Mouse (Mus musculus) adrenal gland, adult (tissue): ENCODE results near the gene Ndfip2.
A peak's percentile ranks its signal among the peaks of the same experiment; 100 is the strongest.

ENCODE experiments used
- DNase-seq, 2 experiments: peaks; one replicate each; pipeline ENCODE4 v3.0.0; 2022 to 2023; ENCODE audit warnings: low spot score in 1 of 2; ENCODE audit not compliant: inconsistent age in 2 of 2

Ndfip2 gene

DNA sequence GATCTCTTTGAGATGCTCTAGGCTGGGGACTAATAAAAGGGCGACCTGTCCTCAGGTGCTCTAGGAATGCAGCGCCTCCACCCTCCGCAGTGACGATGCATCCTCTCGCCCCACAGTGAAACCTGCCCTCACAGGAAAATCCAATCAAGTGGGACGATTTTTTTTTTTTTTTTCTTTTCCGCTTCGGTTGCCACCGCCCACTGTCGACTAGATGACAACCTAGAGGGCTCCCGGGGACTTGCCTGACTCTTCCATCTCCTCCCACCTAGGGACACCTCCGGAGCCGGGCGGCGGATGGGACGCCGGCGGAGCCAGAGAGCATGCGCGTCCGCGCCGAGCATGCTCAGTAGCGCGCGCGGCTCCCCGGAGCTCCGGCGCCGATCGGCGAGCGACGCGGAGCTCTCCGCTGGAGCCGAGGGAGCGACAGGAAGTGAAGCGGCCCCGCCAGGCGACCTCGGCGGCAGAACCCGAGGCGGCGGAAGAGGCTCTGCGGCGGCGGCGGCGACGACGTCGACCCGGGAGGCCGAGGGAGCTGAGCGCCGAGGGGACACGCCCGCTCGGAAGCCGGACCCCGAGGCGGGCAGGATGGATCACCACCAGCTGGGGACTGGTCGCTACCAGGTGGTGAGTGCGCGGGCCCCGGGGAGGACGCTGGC lies at the start of gene Ndfip2:
Ndfip2 (plus strand) TSS at position 195 of the 656 bp plus-strand sequence.
- peak; percentile 92 to 95 for DNase-seq

DNA sequence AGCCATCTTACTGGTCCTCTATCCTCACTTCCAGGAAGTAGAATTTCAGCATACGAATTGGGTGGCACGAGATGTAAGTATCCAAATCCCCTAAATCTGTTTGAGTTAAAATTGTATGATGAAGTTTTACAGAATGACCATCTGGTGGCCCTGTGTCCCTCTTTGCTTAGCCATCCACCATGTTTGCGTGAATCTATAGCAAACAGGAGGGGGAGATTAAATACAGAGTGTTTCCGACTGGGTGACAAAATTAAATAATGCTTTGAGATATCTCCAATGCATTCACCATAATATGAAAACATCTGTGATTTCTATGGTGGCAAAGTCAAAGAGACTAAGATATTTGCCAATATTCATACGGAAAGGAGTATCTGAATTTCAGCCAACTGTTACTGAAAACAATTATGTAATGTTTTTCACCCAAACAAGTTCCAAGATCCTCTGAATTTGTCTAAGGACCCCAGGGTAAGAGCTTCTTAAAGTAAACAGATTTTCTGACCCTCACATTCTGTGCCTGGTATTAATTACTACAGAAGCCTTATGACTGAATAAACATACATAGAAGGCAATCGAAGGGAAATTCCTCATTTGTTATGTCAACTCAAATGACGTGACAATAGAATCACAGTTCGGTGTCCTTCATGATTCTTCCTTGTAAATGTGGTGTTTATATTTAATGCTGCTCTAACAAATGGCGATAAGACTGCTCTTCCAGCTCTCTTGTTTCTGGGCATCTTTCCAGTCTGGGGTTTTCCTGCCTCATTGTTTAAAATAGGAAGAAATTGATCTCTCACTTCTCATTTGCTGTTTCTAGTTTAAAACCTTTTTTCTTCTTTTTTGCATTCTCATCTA lies 38.6 kb upstream of the Ndfip2 start:
- DNase-seq = no peak

DNA sequence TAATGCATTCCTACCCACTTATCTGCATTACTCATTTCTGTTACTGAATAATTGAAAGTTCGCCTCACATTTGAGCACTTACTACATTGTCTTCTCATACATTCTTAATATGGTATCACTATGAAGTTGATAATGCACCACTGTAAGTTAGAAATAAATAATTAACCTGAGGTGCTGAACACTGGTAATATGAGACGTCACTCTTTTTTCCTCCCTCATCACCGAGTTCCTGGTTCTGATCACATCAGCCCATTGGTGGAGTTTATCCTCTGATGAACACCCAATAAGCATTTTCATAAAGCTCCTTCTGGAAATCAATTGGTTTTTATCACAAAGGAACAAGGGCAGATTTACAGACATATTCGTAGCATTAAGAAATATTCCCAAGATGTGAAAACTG lies 36.1 kb upstream of the Ndfip2 start:
- no peak for DNase-seq

DNA sequence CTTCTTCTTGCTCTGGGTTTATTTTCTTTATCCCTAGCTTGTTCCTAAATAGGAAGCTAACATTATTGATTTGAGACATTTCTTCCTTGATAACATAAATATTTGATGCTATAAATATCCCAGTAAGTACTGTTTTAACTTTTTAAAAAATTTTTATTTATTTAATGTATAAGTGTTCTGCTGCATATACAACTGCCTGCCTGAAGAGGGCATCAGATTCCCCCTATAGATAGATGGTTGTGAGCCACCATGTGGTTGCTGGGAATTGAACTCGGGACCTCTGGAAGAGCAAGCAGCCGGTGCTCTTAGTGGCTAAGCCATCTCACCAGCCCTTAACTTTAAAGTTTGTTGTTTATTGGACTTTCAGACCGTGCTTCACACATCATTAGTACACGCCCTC lies 32.6 kb upstream of the Ndfip2 start:
- no peak for DNase-seq

DNA sequence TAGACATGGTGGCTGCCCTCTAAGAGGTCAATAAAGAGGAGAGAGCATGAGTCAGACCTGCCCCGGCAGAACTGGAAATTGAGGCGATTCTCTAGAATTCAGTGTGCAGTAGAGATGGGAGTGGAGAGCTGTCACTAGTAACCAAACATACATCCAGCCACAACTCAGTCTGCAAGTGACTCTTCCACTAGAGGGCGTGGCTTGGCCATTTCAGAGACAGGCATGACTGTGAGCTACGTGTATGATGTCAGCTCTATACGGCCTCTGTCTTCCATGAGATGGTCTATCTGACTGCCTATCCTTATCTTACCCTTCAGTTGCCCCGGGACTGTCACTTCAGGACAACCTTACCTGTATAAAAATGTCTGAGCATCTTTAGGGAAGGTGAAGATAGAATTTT lies 26.0 kb upstream of the Ndfip2 start:
- DNase-seq = peak; percentile 40 to 73

DNA sequence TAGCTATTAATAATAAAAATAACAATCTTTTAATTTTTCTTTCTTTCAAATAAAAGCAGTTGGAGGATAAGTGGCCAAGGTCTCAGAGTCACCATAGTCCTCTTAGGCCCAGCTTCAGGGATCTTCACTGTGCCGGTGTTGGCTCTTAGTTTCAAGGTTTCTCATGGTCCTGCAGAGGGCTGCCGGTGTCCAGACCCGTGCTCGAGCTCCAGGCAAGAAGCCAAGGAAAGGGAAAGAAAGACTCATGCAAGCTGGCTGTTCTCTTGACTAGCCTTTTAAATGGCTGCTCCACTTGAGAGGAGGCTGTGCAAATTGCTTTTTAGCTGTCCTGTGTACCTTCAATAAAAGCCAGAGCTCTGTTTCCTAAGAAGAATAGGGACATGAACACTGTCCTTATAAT lies 21.8 kb upstream of the Ndfip2 start:
- peak; percentile 74 to 82 for DNase-seq

DNA sequence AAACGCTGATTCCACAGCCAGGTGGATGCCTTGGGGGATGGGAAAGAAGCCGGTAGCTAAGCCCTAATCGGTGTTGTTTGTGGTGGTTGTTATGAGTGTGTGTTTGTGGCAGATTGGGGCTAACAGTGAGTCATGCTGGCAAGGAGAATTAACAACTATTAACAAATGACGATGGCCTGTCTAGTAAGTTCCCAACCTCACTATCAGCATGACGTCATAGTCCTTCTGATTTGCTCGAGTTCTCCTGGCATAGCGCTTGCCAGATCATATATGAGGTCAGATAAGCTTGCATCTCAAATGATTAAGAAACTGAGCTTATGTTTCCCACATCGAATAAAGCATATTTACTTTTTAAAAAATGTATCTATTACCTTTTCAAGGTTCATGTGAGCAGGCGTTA lies 20.6 kb upstream of the Ndfip2 start:
- peak in 1 of 2 experiments; percentile 33 for DNase-seq

DNA sequence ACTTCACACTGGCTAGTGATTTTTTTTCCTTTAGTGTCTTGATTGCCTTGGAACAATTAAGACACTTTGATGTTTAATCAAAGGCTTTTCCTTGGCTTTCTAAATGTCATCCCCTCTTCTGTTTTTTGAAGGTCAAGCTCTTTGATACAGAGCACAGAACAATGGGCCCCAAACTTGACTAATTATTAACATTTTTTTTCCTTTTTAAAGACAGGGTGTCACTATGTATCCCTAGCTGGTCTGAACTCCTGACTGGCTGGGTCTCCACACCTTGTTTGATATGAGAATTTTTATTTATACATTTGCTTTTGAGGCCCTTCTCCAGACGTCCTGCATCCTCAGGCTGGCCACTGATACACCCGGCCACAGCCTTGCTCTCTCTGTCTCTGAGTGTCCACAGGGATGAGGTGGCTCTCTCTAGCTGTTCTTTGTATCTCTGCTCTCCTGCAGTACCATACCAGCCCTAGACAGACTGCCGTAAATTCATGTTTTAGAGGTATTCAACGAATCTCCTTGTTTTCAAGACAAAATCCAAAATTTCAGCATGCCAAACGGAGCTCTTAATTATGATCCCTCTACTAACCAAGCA lies 19.8 kb upstream of the Ndfip2 start:
- peak in 1 of 2 experiments; percentile 26 for DNase-seq

DNA sequence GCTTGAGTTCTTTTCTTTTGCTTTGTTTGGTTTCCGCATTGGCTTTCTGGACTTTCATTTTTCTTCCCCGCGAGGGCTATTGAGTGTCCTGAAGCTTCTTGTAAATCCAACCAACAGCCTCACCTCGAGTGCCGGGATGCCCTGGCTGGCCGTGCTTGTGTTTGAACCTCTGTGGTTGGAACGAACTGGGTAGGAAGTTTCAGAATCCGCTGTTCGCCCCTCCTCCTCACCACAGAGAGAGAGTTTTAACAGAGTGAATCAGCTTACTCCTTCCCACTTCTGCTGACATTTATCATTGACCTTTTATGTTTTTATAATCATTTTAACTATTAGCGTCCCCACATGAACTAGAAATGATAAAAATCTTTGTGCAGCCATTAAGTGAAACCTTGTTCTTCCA lies 18.3 kb upstream of the Ndfip2 start:
- DNase-seq = peak; percentile 12 to 34

DNA sequence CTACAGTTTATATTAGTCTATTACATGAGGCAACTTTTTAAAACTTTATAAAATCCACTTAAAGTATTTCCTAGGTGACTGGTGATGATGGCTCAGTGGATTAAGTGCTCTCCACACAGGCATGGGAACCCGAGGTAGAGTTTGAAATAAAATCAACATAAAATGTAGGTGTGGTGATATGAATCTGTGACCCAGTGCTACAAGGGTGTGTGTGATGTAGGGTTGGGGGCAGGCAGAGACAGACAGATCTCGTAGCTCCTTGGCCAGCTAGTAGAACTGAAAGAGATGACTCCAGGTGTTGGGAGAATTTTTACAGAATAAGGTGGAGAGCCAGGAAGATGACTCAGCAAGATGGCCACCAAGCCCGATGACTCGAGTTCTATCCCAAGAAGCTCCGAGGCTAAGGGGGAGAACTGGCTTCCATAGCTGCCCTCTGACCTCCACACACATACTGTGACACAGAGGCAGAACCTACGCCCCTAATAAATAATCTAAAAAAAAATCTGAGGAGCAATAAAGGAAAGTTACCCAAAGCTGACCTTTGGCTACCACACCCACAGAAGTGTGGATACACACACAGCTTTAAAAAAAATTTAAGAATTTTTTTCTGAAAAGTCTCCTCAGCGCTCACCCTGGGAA lies 14.4 kb upstream of the Ndfip2 start:
- no peak for DNase-seq

DNA sequence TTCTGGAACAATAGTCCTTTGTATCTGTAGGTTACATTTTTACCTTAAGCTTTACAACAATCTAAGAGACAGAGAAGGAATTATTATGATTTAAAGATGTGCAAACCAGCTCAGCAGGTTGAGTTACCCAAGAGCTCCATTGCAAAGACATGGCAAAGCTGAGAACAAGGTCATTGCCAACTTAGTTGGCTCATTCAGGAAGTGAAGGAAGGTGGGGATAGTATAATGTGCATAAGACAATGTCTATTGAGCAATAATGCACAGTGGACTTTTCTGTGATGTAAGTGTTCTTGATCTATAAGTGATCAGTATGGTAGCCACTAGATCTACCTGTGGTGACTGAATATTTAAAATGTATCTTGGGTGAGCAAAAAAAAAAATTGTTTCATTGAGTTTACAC lies 7.3 kb upstream of the Ndfip2 start:
- DNase-seq = no peak

DNA sequence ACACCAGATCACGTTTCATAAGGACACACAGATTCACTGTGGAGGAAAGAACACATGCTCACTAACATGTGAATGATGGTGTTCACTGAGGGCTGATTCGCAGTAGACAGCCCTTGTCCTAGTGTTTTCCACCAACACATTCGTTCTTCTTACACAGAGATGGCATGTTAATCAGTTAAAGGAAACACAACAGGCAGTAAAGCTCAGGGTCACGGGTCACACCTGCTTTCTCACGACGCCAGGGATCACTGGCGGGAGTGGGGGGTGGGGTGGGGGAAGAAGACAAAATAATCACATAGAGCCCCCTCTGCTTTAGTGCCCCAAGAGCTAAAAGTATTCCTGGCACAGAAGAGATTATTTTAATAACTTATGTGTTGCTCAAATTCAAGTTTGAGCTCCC lies 5.1 kb upstream of the Ndfip2 start:
- DNase-seq = no peak

DNA sequence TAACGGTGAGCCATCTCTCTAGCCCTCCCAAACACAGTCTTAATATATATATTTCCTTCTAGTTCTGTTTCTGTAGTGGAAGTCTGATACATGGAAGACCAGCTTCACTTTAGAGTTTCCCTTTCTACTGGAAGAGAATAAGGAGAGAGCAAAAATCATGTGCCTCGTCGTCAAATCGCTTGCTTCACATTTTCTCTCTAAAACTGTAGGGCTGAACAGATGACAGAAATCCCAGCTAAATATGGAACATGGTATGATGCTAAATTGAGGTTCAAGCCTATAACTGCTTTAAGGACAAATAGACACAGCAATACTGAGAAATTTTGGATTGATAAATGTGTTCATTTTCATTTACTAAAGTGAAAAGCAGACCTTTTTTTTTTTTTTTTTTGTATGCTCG lies 4.0 kb upstream of the Ndfip2 start:
- no peak for DNase-seq

DNA sequence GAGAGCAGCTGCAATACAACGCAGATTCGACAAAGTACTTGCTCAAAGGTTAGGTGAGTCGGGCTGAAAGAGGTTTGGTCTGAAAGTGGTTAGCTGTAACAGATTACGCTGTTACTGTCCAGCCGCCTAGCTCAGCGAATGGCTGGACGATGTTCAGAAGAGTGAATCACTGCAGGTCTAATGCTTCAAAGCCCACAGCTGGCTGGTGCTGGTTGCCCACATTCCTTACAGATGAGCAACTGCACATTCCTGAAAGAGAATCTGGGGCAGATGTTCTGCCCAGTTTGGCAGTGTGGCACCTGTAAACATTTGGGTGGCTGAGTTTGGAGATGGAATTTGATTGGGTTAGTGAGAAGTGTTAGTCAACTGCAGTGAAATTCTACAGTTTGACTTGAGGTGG lies 2.8 kb upstream of the Ndfip2 start:
- DNase-seq = peak; percentile 64 to 77

DNA sequence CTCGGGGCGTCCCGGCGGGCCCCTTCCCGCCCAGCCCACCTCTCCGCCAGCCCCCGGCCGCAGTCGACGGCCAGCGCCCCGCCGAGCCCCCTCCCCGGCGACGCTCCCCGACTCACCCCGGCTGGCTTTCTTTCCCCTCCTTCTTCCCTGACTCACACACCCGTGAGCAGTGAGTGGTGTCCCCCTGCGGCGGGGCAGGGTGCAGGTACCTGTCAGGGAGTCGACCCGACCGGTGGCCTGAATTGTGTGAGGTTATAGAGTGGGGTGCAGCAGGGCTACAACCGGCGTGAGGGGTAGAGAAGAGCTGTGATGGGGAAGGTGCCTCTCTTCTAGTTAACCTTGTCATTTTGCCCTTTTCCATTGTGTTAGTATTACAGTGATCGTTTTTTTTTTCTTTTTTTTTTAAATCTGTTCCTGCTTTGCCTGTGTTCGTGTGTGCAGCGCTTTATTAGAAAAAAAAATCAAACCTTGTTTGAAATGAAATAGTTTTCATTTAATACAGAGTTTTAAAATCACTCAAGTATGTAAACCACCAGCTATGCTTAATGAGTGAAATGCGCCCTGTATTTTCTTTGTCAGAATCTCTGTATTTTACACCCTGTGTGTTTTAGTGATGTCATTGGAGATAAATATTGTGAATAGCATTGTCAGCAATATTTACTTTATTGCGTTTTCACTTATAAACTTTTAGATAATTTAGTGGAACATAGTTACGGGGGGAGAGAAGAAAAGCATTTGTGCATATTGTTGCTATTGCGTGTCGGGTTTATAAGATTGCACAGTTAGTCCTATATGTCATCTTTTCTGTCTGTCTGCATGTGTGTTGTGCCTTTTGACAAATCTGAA lies 885 bp downstream of the Ndfip2 start:
- peak; percentile 65 to 86 for DNase-seq

DNA sequence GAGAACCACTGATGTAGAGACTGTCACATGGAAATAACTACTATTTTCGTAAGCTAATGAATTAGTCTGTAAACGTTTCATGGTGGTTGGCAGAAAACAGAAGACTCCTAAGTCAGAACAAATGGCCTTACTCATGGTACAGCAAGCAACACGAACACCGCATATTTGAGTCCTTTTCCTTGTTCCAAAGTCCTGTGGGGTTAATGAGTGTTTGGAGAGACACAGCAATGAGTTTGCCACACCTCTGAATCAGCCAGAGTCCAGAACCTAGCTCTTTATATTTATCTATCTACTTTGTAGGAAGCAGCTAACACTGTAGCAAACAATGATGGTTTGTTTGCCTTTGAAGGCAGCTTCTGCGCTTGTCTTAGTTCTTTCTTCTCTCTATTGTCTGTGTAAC lies 4.5 kb downstream of the Ndfip2 start:
- no peak for DNase-seq

DNA sequence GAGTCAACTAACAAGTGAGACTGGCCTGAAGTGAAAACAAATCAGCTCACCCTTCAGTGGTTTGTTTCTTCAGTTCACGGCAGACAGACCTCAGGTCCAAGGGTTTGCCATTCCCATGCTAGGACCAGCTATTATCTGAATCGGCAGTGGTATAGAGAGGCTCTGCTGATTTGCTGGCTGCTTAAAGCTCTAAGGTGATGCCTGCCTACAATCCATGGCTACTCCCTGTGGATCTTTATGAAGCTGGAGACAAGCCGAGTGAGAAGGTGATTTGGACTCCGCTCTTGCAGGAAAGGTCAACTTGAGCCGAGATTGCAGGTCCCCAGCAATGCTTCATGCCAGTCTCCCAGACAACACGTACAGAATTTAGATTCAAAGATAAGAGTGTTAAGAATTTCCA lies 8.7 kb downstream of the Ndfip2 start:
- DNase-seq = peak in 1 of 2 experiments; percentile 39

DNA sequence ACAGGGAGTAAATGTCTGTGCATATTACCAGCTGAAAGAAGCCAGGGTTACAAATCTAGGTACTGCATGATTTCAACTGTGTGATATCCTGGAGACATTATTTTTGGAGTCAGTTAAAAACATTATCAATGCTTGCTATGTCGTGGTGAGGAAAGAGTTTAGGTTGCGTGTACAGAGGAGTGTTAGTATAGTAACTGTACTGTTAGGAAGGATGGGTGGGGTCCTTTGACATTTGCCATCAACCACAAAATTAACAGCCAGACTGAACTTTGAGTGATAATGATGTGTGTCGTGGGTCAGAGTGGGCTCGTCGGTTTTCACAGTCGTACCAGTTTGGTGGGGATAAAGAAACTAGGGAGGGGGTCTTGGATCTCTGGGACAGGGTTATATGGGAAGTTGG lies 13.7 kb downstream of the Ndfip2 start:
- no peak for DNase-seq

DNA sequence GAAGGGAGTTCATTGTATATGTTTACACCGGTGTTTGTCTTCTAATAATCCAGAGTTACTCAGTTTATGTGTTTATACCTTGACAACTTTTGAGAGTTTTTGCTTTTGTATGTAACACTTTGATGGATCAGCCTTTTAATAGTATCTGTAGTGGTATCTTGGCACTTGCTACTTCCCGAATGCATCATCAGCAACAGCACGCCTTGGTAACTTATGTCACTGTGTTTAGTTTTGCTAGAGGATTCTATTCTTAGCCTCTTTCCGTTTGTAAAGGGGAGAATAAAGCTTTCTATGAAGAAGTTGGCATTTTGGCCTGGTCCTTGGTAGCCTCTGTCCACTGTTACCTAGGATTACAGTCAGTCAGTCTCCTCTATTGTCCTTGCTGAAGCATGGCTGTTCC lies 14.2 kb downstream of the Ndfip2 start:
- DNase-seq = no peak

DNA sequence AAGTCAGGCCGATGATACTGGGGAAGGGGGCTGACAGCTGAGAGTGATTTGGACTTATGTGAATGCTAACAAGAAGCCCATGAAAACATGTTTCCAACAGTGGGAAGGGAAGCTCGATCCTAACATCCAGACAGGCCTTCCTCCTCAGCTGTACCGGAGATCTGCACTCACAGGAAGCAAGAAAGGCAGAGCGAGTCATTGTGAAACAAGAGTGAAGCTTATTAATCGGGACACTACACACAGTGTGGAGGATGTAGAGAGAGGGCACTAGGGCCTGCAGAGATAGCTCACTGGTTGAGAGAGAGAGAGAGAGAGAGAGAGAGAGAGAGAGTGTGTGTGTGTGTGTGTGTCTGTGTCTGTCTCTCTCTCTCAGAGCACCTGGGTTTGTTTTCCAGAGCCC lies 16.8 kb downstream of the Ndfip2 start:
- DNase-seq = no peak

DNA sequence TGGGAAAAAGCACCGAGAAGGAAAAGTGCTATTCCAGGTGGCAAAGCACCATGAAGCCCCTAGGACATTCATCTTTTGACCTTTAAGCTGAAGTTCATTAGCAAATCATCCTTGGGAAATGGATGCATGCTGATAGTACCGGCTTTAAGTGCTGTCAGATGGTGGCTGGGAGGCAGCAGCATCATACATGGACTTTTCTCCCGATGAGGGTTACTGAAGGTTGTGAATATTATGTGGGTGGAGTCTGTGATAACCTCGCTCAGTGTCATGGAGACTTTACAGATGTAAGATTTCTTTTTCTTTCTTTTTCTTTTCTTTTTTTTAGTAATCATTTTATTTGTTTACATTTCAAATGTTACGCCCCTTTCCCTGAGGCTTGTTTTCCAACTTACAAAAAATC lies 18.9 kb downstream of the Ndfip2 start:
- no peak for DNase-seq
